Mouse (Mus musculus) spleen, adult 18-20 months (tissue): ENCODE results near the gene Rgs9.

Experiments
- DNase-seq, 2 experiments: peaks; one replicate each; pipeline ENCODE4 v3.0.0; 2022; ENCODE audit warnings: mixed read lengths in 2 of 2

The Rgs9 gene

GRCm38 (mm10) chr11:109237796-109238195 is 60.1 kb downstream of the Rgs9 start:
- DNase-seq: no peak

GRCm38 (mm10) chr11:109233627-109234026 is 64.3 kb downstream of the Rgs9 start:
- DNase-seq: no peak

- no peak for DNase-seq
Measured at GRCm38 (mm10) chr11:109232811-109233210, 65.1 kb downstream of the Rgs9 start.

- DNase-seq: no peak
Measured at GRCm38 (mm10) chr11:109227139-109227538, 70.8 kb downstream of the Rgs9 start.

GRCm38 (mm10) chr11:109221209-109222007 is 76.5 kb downstream of the Rgs9 start:
- no peak for DNase-seq

GRCm38 (mm10) chr11:109218722-109219430 is 79.1 kb downstream of the Rgs9 start:
- DNase-seq: no peak

- DNase-seq: no peak
Measured at GRCm38 (mm10) chr11:109217827-109218536, 79.9 kb downstream of the Rgs9 start.

- DNase-seq: no peak
Measured at GRCm38 (mm10) chr11:109210772-109211171, 87.2 kb downstream of the Rgs9 start.

GRCm38 (mm10) chr11:109210341-109210740 is 87.6 kb downstream of the Rgs9 start:
- DNase-seq: no peak

- no peak for DNase-seq
Measured at GRCm38 (mm10) chr11:109206732-109207131, 91.2 kb downstream of the Rgs9 start.

- no peak for DNase-seq
Measured at GRCm38 (mm10) chr11:109206028-109206427, 91.9 kb downstream of the Rgs9 start.

GRCm38 (mm10) chr11:109199612-109200293 is 98.2 kb downstream of the Rgs9 start:
- DNase-seq: no peak

- DNase-seq: peak in 1 of 2 experiments; percentile 46
Measured at GRCm38 (mm10) chr11:109192673-109193557, 105.0 kb downstream of the Rgs9 start.

- no peak for DNase-seq
Measured at GRCm38 (mm10) chr11:109188235-109188634, 109.7 kb downstream of the Rgs9 start.

- DNase-seq: no peak
Measured at GRCm38 (mm10) chr11:109187631-109188184, 110.2 kb downstream of the Rgs9 start.

- DNase-seq: no peak
Measured at GRCm38 (mm10) chr11:109181118-109181517, 116.8 kb downstream of the Rgs9 start.

- DNase-seq: no peak
Measured at GRCm38 (mm10) chr11:109180290-109180689, 117.6 kb downstream of the Rgs9 start.

- DNase-seq: no peak
Measured at GRCm38 (mm10) chr11:109178788-109179518, 119.0 kb downstream of the Rgs9 start.

- DNase-seq: no peak
Measured at GRCm38 (mm10) chr11:109175376-109175969, 122.5 kb downstream of the Rgs9 start.
